8 mouse cellular contexts compared by ENCODE assay signal in genomic region chr3:127780021-127780644, GRCm38 (mm10). TPM values are rescaled to one million over a fixed set of nuclear protein-coding genes. Genes with fewer than 3 reads are reported as not detected.
A peak's percentile ranks its signal among the peaks of the same experiment; 100 is the strongest.
DNase-seq lines count a peak whose midpoint lies in the region; ATAC-seq and TF ChIP-seq lines count a peak whose summit lies in the region.

Gene Alpk1, minus strand, starts transcription at chr3:127780527.

- H3K9ac ChIP-seq in hindbrain, embryonic 16.5 days (ENCODE audit: low read depth, low read length): peak within 1 kb of the TSS; percentile 45

- TF ChIP-seq POLR2A in small intestine, adult 2 months (IDR thresholded peaks at IDR 0.05; ENCODE audit: low read depth, low read length): 0 out of 2 replicates have a peak, but pooled peaks have one; percentile 40

- H3K4me3 ChIP-seq in hindbrain, embryonic 16.5 days (ENCODE audit: low read length): peak within 1 kb of the TSS; percentile 46
- peak within 1 kb of the TSS; percentile 70 for H3K4me3 ChIP-seq in small intestine, adult 2 months (ENCODE audit: low read depth, low read length)

- WGBS in hindbrain, embryonic 16.5 days: under 1% methylated on average over 24 of the region's 24 CpGs
- under 1% methylated on average over 24 of the region's 24 CpGs for WGBS in small intestine, adult 2 months

- H3K27ac ChIP-seq in hindbrain, embryonic 16.5 days (ENCODE audit: low read depth, low read length): no peak within 1 kb of the TSS; the same call in 1 of the 2 replicates
- H3K27ac ChIP-seq in small intestine, adult 2 months (ENCODE audit: insufficient read depth, low read depth, low read length): peak within 1 kb of the TSS; percentile 79

- no peaks in the 10 kb centered on the region for H3K4me1 ChIP-seq in hindbrain, embryonic 16.5 days (ENCODE audit: control insufficient read depth, insufficient read depth, low read depth, low read length)
- peaks cover 5% of the 10 kb centered on the region; the same call in 1 of the 2 replicates for H3K4me1 ChIP-seq in small intestine, adult 2 months (ENCODE audit: control insufficient read depth, insufficient read depth, insufficient read length, low read length)

- intact Hi-C loops in left cerebral cortex, postnatal 14 days (cut with DNase I): no loop called here

- peak; percentile 93 for DNase-seq in MEL-GATA-1-ER (ENCODE audit: extremely low read depth, low read depth)
- peak; percentile 30 for DNase-seq in c-Kit-negative CD71-positive TER-119-positive erythroid progenitor cells, embryonic 14.5 days (ENCODE audit: low read depth, low spot score)
- DNase-seq in gastrocnemius, adult 18-20 months (ENCODE audit: low spot score): peak; percentile 77
- peak; percentile 53 to 59 for DNase-seq in left cerebral cortex, postnatal 14 days (ENCODE audit: low spot score in 2 of 2)
- no peak for DNase-seq in cerebellum, adult 11-12 months

- H3K9me3 ChIP-seq in hindbrain, embryonic 16.5 days (ENCODE audit: control insufficient read depth, low read length): no peaks in the 10 kb centered on the region

- H3K4me2 ChIP-seq in hindbrain, embryonic 16.5 days (ENCODE audit: low read length): peak within 1 kb of the TSS; percentile 85

- no peaks in the 10 kb centered on the region for H3K36me3 ChIP-seq in hindbrain, embryonic 16.5 days (ENCODE audit: control insufficient read depth, insufficient read depth, low read length)
- no peaks in the 10 kb centered on the region for H3K36me3 ChIP-seq in small intestine, adult 2 months (ENCODE audit: control insufficient read depth, insufficient read depth, low read length)

- TF ChIP-seq CTCF in small intestine, adult 2 months (IDR thresholded peaks at IDR 0.05; ENCODE audit: extremely low read depth, insufficient read length, insufficient replicate concordance, low read depth, low read length): peak; percentile 56; the same call in 1 of the 2 replicates

- H3K27me3 ChIP-seq in hindbrain, embryonic 16.5 days (replicated peaks; ENCODE audit: control insufficient read depth, insufficient read depth, low read length): no peaks in the 10 kb centered on the region; the same call in 1 of the 2 replicates
- H3K27me3 ChIP-seq in small intestine, adult 2 months (ENCODE audit: control insufficient read depth, insufficient read depth, low read length): no peaks in the 10 kb centered on the region

- peak; percentile 63; the same call in 1 of the 2 replicates for ATAC-seq in hindbrain, embryonic 16.5 days
- ATAC-seq in megakaryocyte progenitor cell, adult 5-6 weeks (replicated peaks; ENCODE audit: poor library complexity): peak; percentile 95

RNA-seq across cellular contexts. Expression of gene Alpk1, which starts in this region (rescaled TPM):
- total RNA-seq in gastrocnemius, adult 18-20 months (2021): 1 to 10 TPM; 1.9 to 2.1 TPM
- polyA plus RNA-seq in hindbrain, embryonic 16.5 days (2015; fragmentation: Nextera tagmentation; extraction: Ambion mirVana): 0.46 and 0.72 TPM in 2 replicates
- total RNA-seq in left cerebral cortex, postnatal 14 days (2021): 1 to 10 TPM; 3.9 to 4.9 TPM
- 7.1 and 10.3 TPM in 2 replicates for total RNA-seq in megakaryocyte progenitor cell, adult 5-6 weeks (2015)
- 13.6 and 19.1 TPM in 2 replicates for total RNA-seq in megakaryocyte progenitor cell, adult 5-6 weeks (2017)
- polyA plus RNA-seq in small intestine, adult 2 months (2012; rRNA removed): 0.72 and 1.8 TPM in 2 replicates

Comparison
In these comparisons a context has a peak if more than half of its experiments do, and no peak if none do; other contexts are left out.
1. Peak in ATAC-seq, H3K4me3 ChIP-seq, H3K9ac ChIP-seq and H3K4me2 ChIP-seq in hindbrain, embryonic 16.5 days; RNA of the gene not detected or under 1 TPM.